Mouse (Mus musculus): ENCODE results near the gene Slc43a1. TPM values are rescaled to one million over a fixed set of nuclear protein-coding genes. Genes with fewer than 3 reads are reported as not detected.
"Not testable (repeated sequence)": the region's sequence is repeated elsewhere in the genome, so short reads cannot be mapped to it uniquely, and the experiment has no call there.

The Slc43a1 gene
- total RNA-seq, 2 experiments from 2014 or later: 0.48 to 1.2 TPM

DNA sequence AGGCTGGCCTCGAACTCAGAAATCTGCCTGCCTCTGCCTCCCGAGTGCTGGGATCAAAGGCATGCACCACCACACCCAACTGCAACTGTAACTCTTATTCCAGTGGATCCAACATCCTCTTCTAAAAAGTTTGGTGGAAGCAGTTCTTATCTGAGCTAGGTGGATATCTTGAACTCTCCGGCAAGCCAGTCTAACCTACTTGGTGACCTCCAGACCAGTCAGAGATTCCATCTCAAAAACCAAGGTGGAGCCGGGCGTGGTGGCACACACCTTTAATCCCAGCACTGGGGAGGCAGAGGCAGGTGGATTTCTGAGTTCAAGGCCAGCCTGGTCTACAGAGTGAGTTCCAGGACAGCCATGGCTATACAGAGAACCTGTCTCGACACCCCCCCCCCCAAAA lies 58.0 kb downstream of the Slc43a1 start:
- not testable (repeated sequence) for DNase-seq

DNA sequence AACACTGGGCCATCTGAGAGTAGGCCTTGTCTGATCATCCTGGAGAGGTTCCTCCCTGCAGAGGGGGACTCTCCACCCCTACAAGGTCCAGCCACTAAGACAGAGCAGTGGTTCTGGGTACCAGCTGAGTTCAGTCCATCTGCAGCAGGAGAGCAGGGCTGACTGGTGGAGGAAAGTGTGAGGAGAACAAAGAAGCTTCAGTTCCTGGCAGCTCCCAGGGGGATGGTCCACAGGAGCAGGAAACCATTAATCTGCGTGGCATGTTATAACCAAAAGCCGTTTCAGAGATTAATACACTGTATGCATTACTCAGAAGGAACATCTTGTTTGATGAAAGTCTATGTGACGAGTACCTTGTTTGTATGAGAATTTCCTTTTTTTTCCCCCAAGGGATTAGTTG lies 74.1 kb downstream of the Slc43a1 start:
- DNase-seq: no peak

Other genes with a start within 250 kb of the Slc43a1 start
- 10 to 100 TPM; 50.8 to 53.1 TPM for gene Ctnnd1, start 188.1 kb upstream of the Slc43a1 start, total RNA-seq (2021)
- gene Btbd18, start 179.8 kb upstream of the Slc43a1 start, total RNA-seq (2021): not detected
- gene Selenoh, start 168.1 kb upstream of the Slc43a1 start, total RNA-seq (2021): 10 to 100 TPM; 26.7 to 28.3 TPM
- gene Gm28635, start 160.8 kb upstream of the Slc43a1 start, total RNA-seq (2021): 1 to 10 TPM; 3.8 to 3.9 TPM
- gene Med19, start 160.4 kb upstream of the Slc43a1 start, total RNA-seq (2021): 10 to 100 TPM; 29.5 to 32.2 TPM
- gene Tmx2, start 159.7 kb upstream of the Slc43a1 start, total RNA-seq (2021): 100 to 1,000 TPM; 225 to 252 TPM
- 10 to 100 TPM; 37.1 to 38.9 TPM for gene Zdhhc5, start 123.7 kb upstream of the Slc43a1 start, total RNA-seq (2021)
- gene Clp1, start 111.5 kb upstream of the Slc43a1 start, total RNA-seq (2021): 1 to 10 TPM; 8.7 to 10.0 TPM
- gene Ypel4, start 104.8 kb upstream of the Slc43a1 start, total RNA-seq (2021): 10 to 100 TPM; 79.7 to 82.7 TPM
- 1 to 10 TPM; 2.8 to 3.4 TPM for gene Gm19426, start 95.2 kb upstream of the Slc43a1 start, total RNA-seq (2021)
- gene Serping1, start 63.4 kb upstream of the Slc43a1 start, total RNA-seq (2021): 1 to 10 TPM; 5.5 to 7.5 TPM
- gene Ube2l6, start 40.0 kb upstream of the Slc43a1 start, total RNA-seq (2021): 1 to 10 TPM; 4.2 to 4.3 TPM
- not detected for gene Smtnl1, start 16.2 kb upstream of the Slc43a1 start, total RNA-seq (2021)
- gene Timm10, start 11.9 kb upstream of the Slc43a1 start, total RNA-seq (2021): 10 to 100 TPM; 45.0 to 48.7 TPM
- gene Rtn4rl2, start 47.9 kb downstream of the Slc43a1 start, total RNA-seq (2021): 10 to 100 TPM; 91.2 to 94.8 TPM
- gene Slc43a3, start 97.7 kb downstream of the Slc43a1 start, total RNA-seq (2021): 1 to 10 TPM in 1 of 2 experiments, under 1 TPM in 1; 0.37 to 2.6 TPM
- gene Prg2, start 141.6 kb downstream of the Slc43a1 start, total RNA-seq (2021): not detected
- not detected for gene Prg3, start 149.4 kb downstream of the Slc43a1 start, total RNA-seq (2021)
- gene Ssrp1, start 198.4 kb downstream of the Slc43a1 start, total RNA-seq (2021): 100 to 1,000 TPM; 120 TPM
- gene P2rx3, start 198.6 kb downstream of the Slc43a1 start, total RNA-seq (2021): 1 to 10 TPM; 1.4 to 2.7 TPM
- gene Tnks1bp1, start 209.2 kb downstream of the Slc43a1 start, total RNA-seq (2021): 100 to 1,000 TPM; 159 to 174 TPM

Measured in layer of hippocampus, postnatal 36 days (tissue).